Mouse (Mus musculus) embryonic facial prominence, embryonic 15.5 days (tissue): ENCODE results near the gene Phlda3. TPM values are rescaled to one million over a fixed set of nuclear protein-coding genes. Genes with fewer than 3 reads are reported as not detected.

Experiments
- ATAC-seq: fragments of 200-750 bp; cut with Nextera tagmentation; 2 replicates; pipeline ENCODE4 v1.8.0; 2017; ENCODE audit warnings: low read depth, moderate TSS enrichment; ENCODE audit not compliant: insufficient number of reproducible peaks, low FRiP score, low TSS enrichment
- H3K27ac ChIP-seq: fragments of 300-500 bp; sonication (generic); replicated peaks from 2 replicates; pipeline ENCODE4 v1.5.1; 2015; ENCODE audit warnings: mild to moderate bottlenecking, inconsistent platforms
- H3K27me3 ChIP-seq: fragments of 300-500 bp; sonication (generic); 2 replicates; pipeline ENCODE4 v1.6.1; 2015; ENCODE audit warnings: inconsistent platforms
- H3K36me3 ChIP-seq: fragments of 300-500 bp; sonication (generic); 2 replicates; pipeline ENCODE4 v1.6.1; 2015; ENCODE audit warnings: mild to moderate bottlenecking, inconsistent platforms
- H3K4me1 ChIP-seq: fragments of 300-500 bp; sonication (generic); 2 replicates; pipeline ENCODE4 v1.6.1; 2015; ENCODE audit warnings: inconsistent platforms
- H3K4me2 ChIP-seq: fragments of 300-500 bp; sonication (generic); replicated peaks from 2 replicates; pipeline ENCODE4 v1.6.1; 2015; ENCODE audit warnings: mild to moderate bottlenecking, inconsistent platforms
- H3K4me3 ChIP-seq: fragments of 300-500 bp; sonication (generic); replicated peaks from 2 replicates; pipeline ENCODE4 v1.5.1; 2015; ENCODE audit warnings: mild to moderate bottlenecking, inconsistent platforms
- H3K9ac ChIP-seq: fragments of 300-500 bp; sonication (generic); 2 replicates; pipeline ENCODE4 v1.6.1; 2015; ENCODE audit warnings: inconsistent platforms
- H3K9me3 ChIP-seq: fragments of 300-500 bp; sonication (generic); replicated peaks from 2 replicates; pipeline ENCODE4 v1.6.1; 2016; ENCODE audit warnings: inconsistent platforms
- WGBS: fragments of 180-500 bp; shearing (Covaris S2); methylation state at CpG from one replicate; pipeline ENCODE4 v1.1.7; 2015; 5-methylcytosine and 5-hydroxymethylcytosine counted together
- polyA plus RNA-seq: library from polyadenylated mRNA; unstranded; fragments of >200 nt; fragmentation: Nextera tagmentation; extraction: Ambion mirVana; gene quantifications from 2 replicates; pipeline ENCODE4 v1.2.1, GENCODE M21; 2015

Gene Phlda3
- polyA plus RNA-seq, result 113 and 119 TPM in 2 replicates

DNA sequence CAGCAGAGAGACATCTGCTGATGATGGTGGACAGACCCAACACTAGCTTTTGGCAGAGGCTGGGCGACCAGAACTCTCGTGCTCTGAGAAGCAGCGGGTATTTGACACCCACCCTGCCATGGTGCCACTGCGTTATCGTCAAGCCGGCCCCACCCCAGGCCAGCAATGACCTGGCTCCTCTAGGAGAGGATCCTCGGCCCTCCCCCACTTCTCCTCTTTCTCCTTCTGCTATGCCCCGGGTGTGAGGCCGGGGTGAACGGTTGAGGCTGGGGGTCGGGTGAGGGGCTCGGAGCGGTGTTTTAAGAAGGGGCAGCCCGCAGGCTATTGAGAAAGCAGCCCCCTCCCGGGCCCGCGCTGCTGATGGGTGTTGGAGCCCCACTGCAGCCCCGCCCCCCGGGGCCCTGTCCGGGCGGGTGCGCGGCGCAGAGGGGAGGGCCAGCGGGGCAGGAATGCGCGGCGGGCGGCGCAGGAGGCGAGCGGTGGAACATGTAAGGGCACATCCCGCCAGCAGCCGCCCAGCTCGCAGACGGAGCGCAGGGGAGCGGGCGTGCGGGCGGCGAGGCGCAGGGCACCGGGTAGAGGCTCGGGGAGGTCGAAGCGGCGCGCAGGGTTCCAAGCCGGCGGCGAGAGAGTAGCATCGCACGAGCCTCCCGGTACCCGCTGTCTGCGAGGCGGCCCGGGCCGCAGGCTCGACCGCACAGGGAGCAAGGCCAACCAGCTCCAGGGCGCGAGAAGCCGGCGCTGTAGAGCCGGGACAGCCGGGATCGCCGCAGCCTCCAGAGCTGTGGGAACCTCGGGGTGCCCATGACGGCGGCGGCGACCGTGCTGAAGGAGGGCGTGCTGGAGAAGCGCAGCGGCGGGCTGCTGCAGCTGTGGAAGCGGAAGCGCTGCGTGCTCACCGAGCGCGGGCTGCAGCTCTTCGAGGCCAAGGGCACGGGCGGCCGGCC lies at the start of gene Phlda3:
Phlda3 (plus strand) TSS at position 475 of the 947 bp plus-strand sequence.
- Histone ChIP-seq H3K27ac (peak within 1 kb of the TSS; percentile 92), H3K4me2 (peak within 1 kb of the TSS; percentile 87), H3K4me1 (peaks cover 66% of the 10 kb centered on the region), H3K9ac (peak within 1 kb of the TSS; percentile 81), H3K9me3 (no peaks in the 10 kb centered on the region), H3K4me3 (peak within 1 kb of the TSS; percentile 78), H3K27me3 (no peaks in the 10 kb centered on the region), H3K36me3 (peaks cover 16% of the 10 kb centered on the region)
- peak; percentile 91 for ATAC-seq
- under 1% methylated on average over 90 of the region's 90 CpGs for WGBS

GRCm38 (mm10) chr1:135719486-135719885 lies 46.4 kb upstream of the Phlda3 start:
- Histone ChIP-seq H3K9me3 (no peaks in the 10 kb centered on the region), H3K27ac (no peak overlapping the region), H3K4me3 (no peak overlapping the region), H3K36me3 (no peaks in the 10 kb centered on the region), H3K4me2 (no peak overlapping the region), H3K9ac (no peak overlapping the region), H3K27me3 (no peaks in the 10 kb centered on the region), H3K4me1 (0 out of 2 replicates have a peak, but pooled peaks cover 4% of the 10 kb centered on the region)
- WGBS, result 18% methylated on average over 9 of the region's 9 CpGs
- 0 out of 2 replicates have a peak, but pooled peaks have one; percentile 31 for ATAC-seq

- H3K4me2 ChIP-seq, result no peak within 1 kb of the TSS
- H3K4me1 ChIP-seq, result 0 out of 2 replicates have a peak, but pooled peaks cover 4% of the 10 kb centered on the region
- 0 out of 2 replicates have a peak, but pooled peaks have one; percentile 22 for ATAC-seq
- 65% methylated on average over 6 of the region's 6 CpGs for WGBS
- H3K27me3 ChIP-seq, result no peaks in the 10 kb centered on the region
- H3K9ac ChIP-seq, result no peak within 1 kb of the TSS
- H3K36me3 ChIP-seq, result no peaks in the 10 kb centered on the region
- no peak within 1 kb of the TSS for H3K4me3 ChIP-seq
- H3K27ac ChIP-seq, result no peak within 1 kb of the TSS
- H3K9me3 ChIP-seq, result no peaks in the 10 kb centered on the region
These were observed 45.9 kb upstream of the Phlda3 start, which contains the start of gene Csrp1 for GRCm38 (mm10) chr1:135719983-135720382. TSS of gene Csrp1 (plus strand) at chr1:135720061.

DNA sequence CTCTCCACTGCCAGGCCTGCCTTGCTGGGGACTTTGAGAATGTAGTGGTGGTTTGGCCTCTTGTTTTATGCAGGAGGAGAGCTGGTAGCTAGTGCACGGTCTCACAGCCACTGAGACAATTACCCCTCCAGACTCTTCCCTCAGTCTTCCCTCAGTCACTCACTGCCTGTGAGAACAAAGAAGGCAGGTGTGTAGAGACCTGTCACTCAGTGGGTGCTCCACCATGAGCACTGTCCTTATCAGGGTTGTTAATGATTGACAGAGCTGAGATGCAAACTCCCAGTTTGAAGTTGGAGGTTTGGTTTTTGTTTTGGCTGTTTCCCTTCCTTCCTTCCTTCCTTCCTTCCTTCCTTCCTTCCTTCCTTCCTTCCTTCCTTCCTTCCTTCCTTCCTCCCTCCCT lies 42.9 kb upstream of the Phlda3 start:
- H3K4me1 ChIP-seq, result peaks cover 5% of the 10 kb centered on the region; the same call in 1 of the 2 replicates
- no peaks in the 10 kb centered on the region for H3K9me3 ChIP-seq
- no peak overlapping the region for H3K4me3 ChIP-seq
- H3K27ac ChIP-seq, result no peak overlapping the region
- H3K36me3 ChIP-seq, result no peaks in the 10 kb centered on the region
- H3K27me3 ChIP-seq, result no peaks in the 10 kb centered on the region
- H3K4me2 ChIP-seq, result no peak overlapping the region
- no peak overlapping the region for H3K9ac ChIP-seq
- 48% methylated on average over 1 of the region's 1 CpGs for WGBS
- ATAC-seq, result no peak

GRCm38 (mm10) chr1:135724134-135724533 lies 41.8 kb upstream of the Phlda3 start:
- no peak for ATAC-seq
- 61% methylated on average over 4 of the region's 4 CpGs for whole genome bisulfite sequencing
- Histone ChIP-seq H3K4me3 (no peak overlapping the region), H3K9ac (no peak overlapping the region), H3K27ac (no peak overlapping the region), H3K9me3 (no peaks in the 10 kb centered on the region), H3K4me1 (peaks cover 13% of the 10 kb centered on the region), H3K36me3 (no peaks in the 10 kb centered on the region), H3K4me2 (no peak overlapping the region), H3K27me3 (no peaks in the 10 kb centered on the region)

DNA sequence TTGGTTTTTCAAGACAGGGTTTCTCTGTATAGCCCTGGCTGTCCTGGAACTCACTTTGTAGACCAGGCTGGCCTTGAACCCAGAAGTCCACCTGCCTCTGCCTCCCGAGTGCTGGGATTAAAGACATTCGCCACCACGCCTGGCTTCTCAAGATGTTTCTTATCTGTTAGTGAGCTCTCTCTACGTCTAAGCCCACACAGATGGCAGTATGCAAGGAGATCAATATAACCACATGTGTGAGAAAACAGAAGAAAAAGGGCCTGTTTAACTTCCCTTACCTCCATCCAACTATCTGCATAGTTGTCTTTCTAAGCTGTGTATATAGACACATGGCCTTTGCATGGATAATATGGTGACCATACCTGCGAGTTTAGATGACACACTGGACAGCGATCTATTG lies 40.6 kb upstream of the Phlda3 start:
- no peak overlapping the region for H3K27ac ChIP-seq
- H3K9ac ChIP-seq, result no peak overlapping the region
- H3K4me3 ChIP-seq, result no peak overlapping the region
- no peaks in the 10 kb centered on the region for H3K36me3 ChIP-seq
- H3K4me2 ChIP-seq, result no peak overlapping the region
- no peak for ATAC-seq
- 78% methylated on average over 6 of the region's 6 CpGs for WGBS
- peaks cover 19% of the 10 kb centered on the region for H3K4me1 ChIP-seq
- H3K27me3 ChIP-seq, result no peaks in the 10 kb centered on the region
- H3K9me3 ChIP-seq, result no peaks in the 10 kb centered on the region

- Histone ChIP-seq H3K9ac (no peak overlapping the region), H3K27ac (no peak overlapping the region), H3K4me1 (peaks cover 25% of the 10 kb centered on the region), H3K4me3 (no peak overlapping the region), H3K9me3 (no peaks in the 10 kb centered on the region), H3K27me3 (no peaks in the 10 kb centered on the region), H3K4me2 (no peak overlapping the region), H3K36me3 (no peaks in the 10 kb centered on the region)
- WGBS, result 36% methylated on average over 7 of the region's 7 CpGs
- ATAC-seq, result no peak
These were observed 40.0 kb upstream of the Phlda3 start for GRCm38 (mm10) chr1:135725936-135726335.

GRCm38 (mm10) chr1:135728631-135729366 lies 37.1 kb upstream of the Phlda3 start:
- peak overlapping the region; percentile 76 for H3K9ac ChIP-seq
- ATAC-seq, result peak; percentile 74
- peak overlapping the region; percentile 66 for H3K4me3 ChIP-seq
- peak overlapping the region; percentile 97 for H3K27ac ChIP-seq
- no peaks in the 10 kb centered on the region for H3K27me3 ChIP-seq
- peaks cover 54% of the 10 kb centered on the region for H3K4me1 ChIP-seq
- H3K36me3 ChIP-seq, result no peaks in the 10 kb centered on the region
- H3K4me2 ChIP-seq, result peak overlapping the region; percentile 66
- no peaks in the 10 kb centered on the region for H3K9me3 ChIP-seq
- under 1% methylated on average over 35 of the region's 35 CpGs for WGBS

GRCm38 (mm10) chr1:135729367-135729713 lies 36.6 kb upstream of the Phlda3 start:
- Histone ChIP-seq H3K27ac (peak overlapping the region; percentile 97), H3K4me1 (peaks cover 59% of the 10 kb centered on the region), H3K9me3 (no peaks in the 10 kb centered on the region), H3K9ac (peak overlapping the region; percentile 76), H3K4me3 (peak overlapping the region; percentile 66), H3K4me2 (peak overlapping the region; percentile 66), H3K36me3 (no peaks in the 10 kb centered on the region), H3K27me3 (no peaks in the 10 kb centered on the region)
- 0 out of 2 replicates have a peak, but pooled peaks have one; percentile 3 for ATAC-seq
- WGBS, result 0% methylated on average over 11 of the region's 11 CpGs

GRCm38 (mm10) chr1:135729821-135730220 lies 36.1 kb upstream of the Phlda3 start:
- Histone ChIP-seq H3K27me3 (no peaks in the 10 kb centered on the region), H3K36me3 (no peaks in the 10 kb centered on the region), H3K27ac (peak overlapping the region; percentile 97), H3K4me3 (peak overlapping the region; percentile 66), H3K4me2 (peak overlapping the region; percentile 66), H3K9me3 (no peaks in the 10 kb centered on the region), H3K9ac (peak overlapping the region; percentile 76; the same call in 1 of the 2 replicates), H3K4me1 (peaks cover 64% of the 10 kb centered on the region)
- ATAC-seq, result no peak
- WGBS, result 15% methylated on average over 4 of the region's 4 CpGs

- H3K9me3 ChIP-seq, result no peaks in the 10 kb centered on the region
- H3K4me1 ChIP-seq, result peaks cover 69% of the 10 kb centered on the region
- H3K9ac ChIP-seq, result 0 out of 2 replicates have a peak overlapping the region, but pooled peaks have one; percentile 76
- WGBS, result 18% methylated on average over 3 of the region's 3 CpGs
- no peaks in the 10 kb centered on the region for H3K27me3 ChIP-seq
- H3K27ac ChIP-seq, result peak overlapping the region; percentile 97
- H3K36me3 ChIP-seq, result no peaks in the 10 kb centered on the region
- no peak for ATAC-seq
- peak overlapping the region; percentile 66 for H3K4me3 ChIP-seq
- H3K4me2 ChIP-seq, result peak overlapping the region; percentile 66
These were observed 35.6 kb upstream of the Phlda3 start for GRCm38 (mm10) chr1:135730296-135730695.
